Comparison of ENCODE assay signal across 26 mouse cellular contexts in genomic region chr5:127705225-127705624, GRCm38 (mm10).
"Had no signal": no experiment of that assay in that cellular context is flagged by ENCODE, and none has a peak within 500 bp of the region (broad histone marks: within the 10 kb centered on the region; RNA-seq: fewer than 3 reads in every experiment).

No protein-coding gene starts in this region.

- H3K36me3 ChIP-seq: heart, embryonic 10.5 days; heart, embryonic 12.5 days; hindbrain, embryonic 10.5 days; hindbrain, embryonic 12.5 days; intestine, embryonic 15.5 days; limb, embryonic 10.5 days; limb, embryonic 12.5 days; liver, embryonic 13.5 days; liver, embryonic 15.5 days had no signal

- H3K27ac ChIP-seq: heart, embryonic 10.5 days; hindbrain, embryonic 10.5 days; hindbrain, embryonic 12.5 days; hindbrain, embryonic 14.5 days; intestine, embryonic 15.5 days; layer of hippocampus, adult 2 months; limb, embryonic 10.5 days; limb, embryonic 12.5 days; liver, embryonic 13.5 days; liver, embryonic 15.5 days had no signal

- H3K9ac ChIP-seq: heart, embryonic 12.5 days; hindbrain, embryonic 12.5 days; hindbrain, embryonic 14.5 days; intestine, embryonic 15.5 days; limb, embryonic 12.5 days; liver, embryonic 13.5 days; liver, embryonic 15.5 days had no signal

- H3K4me3 ChIP-seq: heart, embryonic 10.5 days; heart, embryonic 12.5 days; hindbrain, embryonic 10.5 days; hindbrain, embryonic 12.5 days; intestine, embryonic 15.5 days; layer of hippocampus, adult 2 months; left cerebral cortex, adult 2 months; limb, embryonic 10.5 days; limb, embryonic 12.5 days; liver, embryonic 13.5 days; liver, embryonic 15.5 days had no signal

- H3K27me3 ChIP-seq: heart, embryonic 12.5 days; hindbrain, embryonic 12.5 days; intestine, embryonic 15.5 days; limb, embryonic 12.5 days; liver, embryonic 13.5 days; liver, embryonic 15.5 days had no signal

- H3K4me1 ChIP-seq: heart, embryonic 10.5 days; heart, embryonic 12.5 days; intestine, embryonic 15.5 days; limb, embryonic 12.5 days; liver, embryonic 13.5 days; liver, embryonic 15.5 days had no signal

- ATAC-seq: hindbrain, embryonic 16.5 days; inflammation-experienced regulatory T-cells, adult 6 months; intestine, embryonic 15.5 days; intestine, postnatal 0 days had no signal

- DNase-seq: gastrocnemius, postnatal 14 days; heart, adult 18-20 months; heart, postnatal 10 days; heart, postnatal 4 days; kidney, adult 18-20 months; kidney, adult 8-10 months; kidney, postnatal 10 days; kidney, postnatal 25 days; kidney, postnatal 4 days; liver; liver, embryonic 13.5 days had no signal

- H3K9me3 ChIP-seq: heart, embryonic 10.5 days; heart, embryonic 12.5 days; hindbrain, embryonic 10.5 days; hindbrain, embryonic 12.5 days; intestine, embryonic 15.5 days; limb, embryonic 10.5 days; limb, embryonic 12.5 days; liver, embryonic 15.5 days had no signal

- H3K4me2 ChIP-seq: heart, embryonic 12.5 days; hindbrain, embryonic 12.5 days; hindbrain, embryonic 14.5 days; intestine, embryonic 15.5 days; limb, embryonic 12.5 days; liver, embryonic 11.5 days; liver, embryonic 13.5 days; liver, embryonic 15.5 days had no signal
